ENCODE assay signal across 15 mouse cellular contexts in genomic region chr5:118757396-118758301, GRCm38 (mm10).
DNase-seq lines count a peak whose midpoint lies in the region; ATAC-seq lines count a peak whose summit lies in the region.
"Had no signal": no experiment of that assay in that cellular context is flagged by ENCODE, and none has a peak within 500 bp of the region (broad histone marks: within the 10 kb centered on the region; RNA-seq: fewer than 3 reads in every experiment).

No protein-coding gene starts in this region.

- no peak overlapping the region for H3K4me3 ChIP-seq in kidney, embryonic 15.5 days (replicated peaks)
- H3K4me3 ChIP-seq: forebrain, embryonic 10.5 days; heart, embryonic 12.5 days; hindbrain, embryonic 12.5 days; limb, embryonic 12.5 days had no signal

- H3K27ac ChIP-seq in kidney, embryonic 15.5 days: no peak overlapping the region
- H3K27ac ChIP-seq: hindbrain, embryonic 12.5 days; limb, embryonic 12.5 days had no signal

- H3K36me3 ChIP-seq in kidney, embryonic 15.5 days: peaks cover 98% of the 10 kb centered on the region

- 71% methylated on average over 17 of the region's 17 CpGs for WGBS in kidney, embryonic 15.5 days

- no peak overlapping the region for H3K9ac ChIP-seq in kidney, embryonic 15.5 days
- H3K9ac ChIP-seq: heart, embryonic 12.5 days; hindbrain, embryonic 12.5 days; limb, embryonic 12.5 days had no signal

- no peak overlapping the region for H3K4me2 ChIP-seq in kidney, embryonic 15.5 days
- H3K4me2 ChIP-seq: heart, embryonic 12.5 days; hindbrain, embryonic 12.5 days; limb, embryonic 12.5 days had no signal

- H3K4me1 ChIP-seq in kidney, embryonic 15.5 days: 0 out of 2 replicates have a peak, but pooled peaks cover 7% of the 10 kb centered on the region
- H3K4me1 ChIP-seq: limb, embryonic 12.5 days had no signal

- no peaks in the 10 kb centered on the region for H3K9me3 ChIP-seq in kidney, embryonic 15.5 days (replicated peaks)
- H3K9me3 ChIP-seq: forebrain, embryonic 10.5 days; G1E; heart, embryonic 12.5 days; hindbrain, embryonic 12.5 days; limb, embryonic 12.5 days had no signal

- no peak for ATAC-seq in kidney, embryonic 15.5 days (replicated peaks; ENCODE audit: low FRiP score)

- peak; percentile 29 for DNase-seq in adrenal gland, postnatal 14 days
- DNase-seq in adrenal gland, adult 18-20 months (ENCODE audit: low spot score in 2 of 2): no peak
- peak; percentile 47 for DNase-seq in kidney, adult 18-20 months
- peak; percentile 32 for DNase-seq in R1 (ENCODE audit: low read depth, low spot score)
- DNase-seq in lung, postnatal 10 days: peak; percentile 56
- no peak for DNase-seq in spleen, postnatal 36 days (ENCODE audit: low spot score in 2 of 2)
- DNase-seq in testis, postnatal 10 days (ENCODE audit: low spot score): no peak
- DNase-seq: spleen, adult 18-20 months; thymus, adult 2 months had no signal

- H3K27me3 ChIP-seq in kidney, embryonic 15.5 days: no peaks in the 10 kb centered on the region
- H3K27me3 ChIP-seq: heart, embryonic 12.5 days; hindbrain, embryonic 12.5 days; limb, embryonic 12.5 days had no signal

Comparison
In these comparisons a context has a peak if more than half of its experiments do, and no peak if none do; other contexts are left out.
1. DNase-seq: peak in adrenal gland, postnatal 14 days (single experiment), kidney, adult 18-20 months (single experiment), R1 (single experiment) and lung, postnatal 10 days (single experiment); none in adrenal gland, adult 18-20 months (0 of 2), spleen, postnatal 36 days (0 of 2) and testis, postnatal 10 days (single experiment).